In genomic region chr9:64172816-64173665, GRCm38 (mm10) we compare ENCODE assay signal across 8 mouse cellular contexts. TPM values are rescaled to one million over a fixed set of nuclear protein-coding genes. Genes with fewer than 3 reads are reported as not detected.
DNase-seq lines count a peak whose midpoint lies in the region; ATAC-seq lines count a peak whose summit lies in the region.

Gene Zwilch, minus strand, starts transcription at chr9:64173104.
Gene Rpl4, plus strand, starts transcription at chr9:64173375.

- peak; percentile 86 for ATAC-seq in hindbrain, embryonic 15.5 days (ENCODE audit: low FRiP score, low read depth)

- H3K27me3 ChIP-seq in hindbrain, embryonic 15.5 days: no peaks in the 10 kb centered on the region

- no peaks in the 10 kb centered on the region for H3K9me3 ChIP-seq in hindbrain, embryonic 15.5 days

- H3K9ac ChIP-seq in hindbrain, embryonic 15.5 days: peak within 1 kb of the TSS; percentile 95

- H3K4me3 ChIP-seq in hindbrain, embryonic 15.5 days: peak within 1 kb of the TSS; percentile 99

- H3K4me1 ChIP-seq in hindbrain, embryonic 15.5 days (replicated peaks): peaks cover 25% of the 10 kb centered on the region

- peak within 1 kb of the TSS; percentile 93 for H3K27ac ChIP-seq in hindbrain, embryonic 15.5 days (replicated peaks)

- peaks cover 31% of the 10 kb centered on the region for H3K36me3 ChIP-seq in hindbrain, embryonic 15.5 days

- H3K4me2 ChIP-seq in hindbrain, embryonic 15.5 days: peak within 1 kb of the TSS; percentile 65

- WGBS in hindbrain, embryonic 15.5 days: under 1% methylated on average over 42 of the region's 42 CpGs

- peak; percentile 94 for DNase-seq in R1 (ENCODE audit: low read depth, low spot score)
- DNase-seq in cerebellum, postnatal 25 days: peak; percentile 83 to 88
- DNase-seq in frontal cortex, postnatal 36 days (ENCODE audit: low spot score in 2 of 2): peak; percentile 81 to 86
- peak; percentile 82 for DNase-seq in left cerebral cortex, adult 11 months (ENCODE audit: low spot score)
- peak; percentile 82 to 85 for DNase-seq in lung, postnatal 4 days
- DNase-seq in retina, postnatal 7 days (ENCODE audit: low read depth, low spot score): peak; percentile 93
- DNase-seq in urinary bladder, adult 2 months (ENCODE audit: low spot score): peak; percentile 71

RNA-seq across cellular contexts. Expression of gene Zwilch, which starts in this region (rescaled TPM):
- polyA plus RNA-seq in hindbrain, embryonic 15.5 days (2015; fragmentation: Nextera tagmentation; extraction: Ambion mirVana): 5.6 and 6.7 TPM in 2 replicates
- 5.5 and 5.6 TPM in 2 replicates for polyA plus RNA-seq in urinary bladder, adult 2 months (2012; rRNA removed)

RNA-seq across cellular contexts. Expression of gene Rpl4, which starts in this region (rescaled TPM):
- 562 and 595 TPM in 2 replicates for polyA plus RNA-seq in hindbrain, embryonic 15.5 days (2015; fragmentation: Nextera tagmentation; extraction: Ambion mirVana)
- polyA plus RNA-seq in urinary bladder, adult 2 months (2012; rRNA removed): 1,255 and 1,379 TPM in 2 replicates

Comparison
In these comparisons a context has a peak if more than half of its experiments do, and no peak if none do; other contexts are left out.
1. Peak in every context shown above with its lines: DNase-seq, ATAC-seq, H3K4me3 ChIP-seq and H3K27ac ChIP-seq.